Mouse (Mus musculus): Measurements from ENCODE around the gene Rarg.

DNA sequence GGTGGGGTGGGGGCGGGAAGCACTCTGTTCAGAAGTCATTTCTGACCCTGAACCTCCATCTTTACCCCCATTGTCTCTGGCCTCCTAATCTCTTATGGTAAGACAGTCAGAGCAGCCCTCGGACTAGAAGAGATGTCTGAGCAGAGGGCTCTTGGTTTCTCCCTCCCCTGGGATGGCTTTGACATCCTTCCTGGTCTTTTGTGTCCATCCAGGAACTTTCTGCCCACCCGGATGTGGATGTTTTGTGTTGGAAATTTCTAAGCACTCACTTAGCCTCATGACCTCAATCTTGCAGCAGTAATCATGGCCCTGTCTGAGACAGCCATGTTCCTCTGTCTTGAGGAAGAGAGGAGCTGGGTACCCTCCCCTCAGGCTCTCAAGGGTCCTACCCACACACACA lies 14.1 kb upstream of the Rarg start:
- TF ChIP-seq CTCF (IDR thresholded peaks at IDR 0.05; ENCODE audit: low read depth, low read length) (no peak), POLR2A (IDR thresholded peaks at IDR 0.05; ENCODE audit: borderline replicate concordance, low read depth, low read length) (no peak)

Data from bone marrow macrophage, adult 2 months (primary cell).